Mouse (Mus musculus) MEL (cell line): ENCODE data around the gene Ifrd1. TPM values are rescaled to one million over a fixed set of nuclear protein-coding genes. Genes with fewer than 3 reads are reported as not detected.

Experiments
- DNase-seq: peaks from one replicate; pipeline ENCODE4 v3.0.0; 2011; ENCODE audit warnings: low read depth, low spot score
- H3K27ac ChIP-seq: 2 replicates; pipeline ENCODE4 v1.5.1; 2012; ENCODE audit warnings: low read depth, mild to moderate bottlenecking, control low read depth, low read length, moderate library complexity; ENCODE audit not compliant: control insufficient read depth
- H3K27me3 ChIP-seq, 2 experiments: fragments of 150-350 bp in 1 of 2; sonication (generic) in 1 of 2; 2 replicates each; pipeline ENCODE4 v1.6.1; 2012; ENCODE audit warnings: low read length in 2 of 2, mild to moderate bottlenecking in 2 of 2, improper control_type of control experiment in 1 of 2, moderate library complexity in 1 of 2; ENCODE audit not compliant: insufficient read depth in 2 of 2, control insufficient read depth in 1 of 2
- H3K36me3 ChIP-seq, 2 experiments: 2 replicates each; pipeline ENCODE4 v1.6.1; 2012 to 2014; ENCODE audit warnings: low read length in 2 of 2, improper control_type of control experiment in 1 of 2, inconsistent platforms in 1 of 2, mild to moderate bottlenecking in 1 of 2; ENCODE audit not compliant: insufficient read depth in 2 of 2, control insufficient read depth in 1 of 2
- H3K4me1 ChIP-seq, 2 experiments: fragments of 150-350 bp in 1 of 2; sonication (generic) in 1 of 2; 2 replicates each; pipeline ENCODE4 v1.6.1; 2012; ENCODE audit warnings: low read length in 2 of 2, improper control_type of control experiment in 1 of 2, mild to moderate bottlenecking in 1 of 2; ENCODE audit not compliant: insufficient read depth in 2 of 2, control insufficient read depth in 1 of 2
- H3K4me3 ChIP-seq, 2 experiments: fragments of 150-350 bp in 1 of 2; sonication (generic) in 1 of 2; 2 replicates each; pipeline ENCODE4 v1.5.1; 2012; ENCODE audit warnings: low read depth in 2 of 2, low read length in 2 of 2, mild to moderate bottlenecking in 2 of 2, moderate library complexity in 2 of 2, control low read depth in 1 of 2, improper control_type of control experiment in 1 of 2; ENCODE audit not compliant: control insufficient read depth in 1 of 2, insufficient read depth in 1 of 2
- H3K79me2 ChIP-seq: 2 replicates; pipeline ENCODE4 v1.6.1; 2012; ENCODE audit warnings: mild to moderate bottlenecking, low read length, moderate library complexity; ENCODE audit not compliant: control insufficient read depth, poor library complexity, insufficient read depth
- H3K9ac ChIP-seq: 2 replicates; pipeline ENCODE4 v1.6.1; 2012; ENCODE audit warnings: low read depth, mild to moderate bottlenecking, control low read depth, low read length, moderate library complexity; ENCODE audit not compliant: control insufficient read depth, poor library complexity, severe bottlenecking
- H3K9me3 ChIP-seq: fragments of 150-350 bp; sonication (generic); replicated peaks from 2 replicates; pipeline ENCODE4 v1.6.1; 2012; ENCODE audit warnings: mild to moderate bottlenecking, low read length, improper control_type of control experiment, moderate library complexity; ENCODE audit not compliant: insufficient read depth
- CHD2 ChIP-seq: IDR thresholded peaks from 2 replicates; pipeline ENCODE4 v1.6.1; 2011; ENCODE audit warnings: low read length, improper control_type of control experiment
- ELF1 ChIP-seq: IDR thresholded peaks from 2 replicates; pipeline ENCODE4 v1.6.1; 2014; ENCODE audit warnings: low read depth, mild to moderate bottlenecking, inconsistent platforms, low read length, improper control_type of control experiment, moderate library complexity
- GABPA ChIP-seq: IDR thresholded peaks from 2 replicates; pipeline ENCODE4 v1.6.1; 2012; ENCODE audit warnings: low read depth, mild to moderate bottlenecking, inconsistent platforms, low read length, improper control_type of control experiment, moderate library complexity
- KAT2A ChIP-seq: conservative IDR thresholded peaks from 2 replicates; pipeline ENCODE4 v1.6.1; 2012; ENCODE audit warnings: low read depth, low read length, improper control_type of control experiment, inconsistent platforms
- NELFE ChIP-seq: IDR thresholded peaks from 2 replicates; pipeline ENCODE4 v1.6.1; 2011; ENCODE audit warnings: low read depth, low read length, improper control_type of control experiment
- POLR2A ChIP-seq, 2 experiments: IDR thresholded peaks; 2 replicates each; pipeline ENCODE4 v1.6.1; 2011 to 2012; ENCODE audit warnings: low read length in 2 of 2, mild to moderate bottlenecking in 2 of 2, control low read depth in 1 of 2, improper control_type of control experiment in 1 of 2, low read depth in 1 of 2, moderate library complexity in 1 of 2; ENCODE audit not compliant: control insufficient read depth in 1 of 2, insufficient read depth in 1 of 2, poor library complexity in 1 of 2
- POLR2AphosphoS2 ChIP-seq: IDR thresholded peaks from 2 replicates; pipeline ENCODE4 v1.6.1; 2011; ENCODE audit warnings: low read length, improper control_type of control experiment
- POLR2AphosphoS5 ChIP-seq: IDR thresholded peaks from 2 replicates; pipeline ENCODE4 v1.6.1; 2012; ENCODE audit warnings: low read depth, borderline replicate concordance, mild to moderate bottlenecking, inconsistent platforms, low read length, moderate library complexity, mixed read lengths
- RAD21 ChIP-seq: IDR thresholded peaks from 2 replicates; pipeline ENCODE4 v1.6.1; 2011; ENCODE audit warnings: mild to moderate bottlenecking, low read depth, low read length, improper control_type of control experiment
- SMC3 ChIP-seq: IDR thresholded peaks from 2 replicates; pipeline ENCODE4 v1.6.1; 2011; ENCODE audit warnings: low read depth, low read length, improper control_type of control experiment
- TCF12 ChIP-seq: IDR thresholded peaks from 2 replicates; pipeline ENCODE4 v1.6.1; 2014; ENCODE audit warnings: low read depth, mild to moderate bottlenecking, inconsistent platforms, low read length, improper control_type of control experiment, moderate library complexity
- UBTF ChIP-seq: IDR thresholded peaks from 2 replicates; pipeline ENCODE4 v1.6.1; 2012; ENCODE audit warnings: low read depth, mild to moderate bottlenecking, inconsistent platforms, low read length, improper control_type of control experiment, moderate library complexity, borderline replicate concordance; ENCODE audit not compliant: insufficient read depth
- ZC3H11A ChIP-seq: IDR thresholded peaks from 2 replicates; pipeline ENCODE4 v1.6.1; 2012; ENCODE audit warnings: low read depth, mild to moderate bottlenecking, inconsistent platforms, low read length, improper control_type of control experiment
- ZNF384 ChIP-seq: IDR thresholded peaks from 2 replicates; pipeline ENCODE4 v1.6.1; 2012; ENCODE audit warnings: low read depth, mild to moderate bottlenecking, inconsistent platforms, low read length, improper control_type of control experiment
- polyA plus RNA-seq, 2 experiments: library from polyadenylated mRNA; stranded (reverse) in 1 of 2; unstranded in 1 of 2; fragments of >175 nt in 1 of 2; fragments of >200 nt in 1 of 2; gene quantifications; 2 replicates each; pipeline versions ENCODE4 v1.2.1 to v1.2.4; 2012; ENCODE audit warnings: low replicate concordance in 2 of 2, low read depth in 1 of 2; ENCODE audit not compliant: insufficient read length in 2 of 2, insufficient read depth in 1 of 2, missing spikeins in 1 of 2
- total RNA-seq: library from RNA; depleted of rRNA; stranded (reverse); fragments of 300-350 nt; gene quantifications from 2 replicates; pipeline ENCODE4 v1.2.3, GENCODE M21; 2012

The Ifrd1 gene
- total and polyA plus RNA-seq, 3 experiments, result 161 to 167 TPM; not detected in 1

DNA sequence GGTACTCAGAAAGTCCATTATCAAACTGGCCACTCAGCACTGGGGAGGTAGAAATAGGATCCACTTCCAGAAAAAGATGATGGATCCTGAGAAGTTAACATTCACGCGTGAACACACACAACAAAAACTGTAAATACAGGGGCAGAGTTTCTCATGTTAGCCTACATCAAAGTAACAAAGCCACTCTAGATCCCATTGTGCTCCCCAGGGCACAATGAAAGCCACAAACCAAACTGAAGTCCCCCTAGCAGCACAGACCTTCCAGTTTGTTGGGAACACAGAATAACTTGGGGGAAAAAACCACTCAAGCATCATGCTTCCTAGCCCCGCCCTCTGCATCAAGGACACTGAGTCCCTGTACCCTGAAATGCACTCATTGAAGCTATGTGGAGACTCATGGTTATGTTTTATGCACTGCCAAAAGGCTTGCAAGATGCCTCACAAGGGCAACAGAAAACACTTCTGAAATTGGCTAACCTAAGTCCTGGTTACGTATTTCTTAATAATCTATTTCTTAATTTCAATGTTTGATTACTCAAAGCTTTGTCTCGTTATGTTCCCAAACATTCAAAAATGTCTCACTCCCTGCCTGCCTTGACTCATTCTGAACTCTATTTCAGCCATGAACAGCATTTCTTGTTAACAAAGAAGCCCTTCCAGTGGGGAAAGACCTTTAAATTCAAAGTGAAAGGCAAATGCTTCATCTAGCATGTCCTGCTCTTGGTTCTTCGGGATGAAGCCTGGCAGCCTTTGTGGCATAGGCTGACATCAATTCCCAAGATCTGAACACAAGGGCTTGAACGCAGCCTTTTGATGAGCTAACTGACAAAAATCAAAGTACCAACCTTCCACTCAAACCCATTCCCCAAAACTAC lies 45.9 kb downstream of the Ifrd1 start:
- Histone ChIP-seq H3K27me3 (no peaks in the 10 kb centered on the region), H3K36me3 (peaks cover 2 to 22% of the 10 kb centered on the region in 2 experiments), H3K27ac (no peak overlapping the region), H3K79me2 (no peaks in the 10 kb centered on the region), H3K4me3 (no peak overlapping the region), H3K9me3 (no peaks in the 10 kb centered on the region), H3K4me1 (no peaks in the 10 kb centered on the region), H3K9ac (no peak overlapping the region)
- no peak for TF ChIP-seq ELF1
- TF ChIP-seq UBTF, result no peak
- TF ChIP-seq TCF12, result no peak
- no peak for TF ChIP-seq RAD21
- no peak for TF ChIP-seq KAT2A
- 0 out of 4 replicates have a peak, but pooled peaks of 1 of the 2 experiments have one; percentile 12 for TF ChIP-seq POLR2A (IDR thresholded peaks at IDR 0.05; ENCODE audit: control insufficient read depth in 1 of 2, insufficient read depth in 1 of 2, low read depth in 1 of 2, low read length in 2 of 2, poor library complexity in 1 of 2)
- no peak for TF ChIP-seq ZNF384
- DNase-seq, result no peak

DNA sequence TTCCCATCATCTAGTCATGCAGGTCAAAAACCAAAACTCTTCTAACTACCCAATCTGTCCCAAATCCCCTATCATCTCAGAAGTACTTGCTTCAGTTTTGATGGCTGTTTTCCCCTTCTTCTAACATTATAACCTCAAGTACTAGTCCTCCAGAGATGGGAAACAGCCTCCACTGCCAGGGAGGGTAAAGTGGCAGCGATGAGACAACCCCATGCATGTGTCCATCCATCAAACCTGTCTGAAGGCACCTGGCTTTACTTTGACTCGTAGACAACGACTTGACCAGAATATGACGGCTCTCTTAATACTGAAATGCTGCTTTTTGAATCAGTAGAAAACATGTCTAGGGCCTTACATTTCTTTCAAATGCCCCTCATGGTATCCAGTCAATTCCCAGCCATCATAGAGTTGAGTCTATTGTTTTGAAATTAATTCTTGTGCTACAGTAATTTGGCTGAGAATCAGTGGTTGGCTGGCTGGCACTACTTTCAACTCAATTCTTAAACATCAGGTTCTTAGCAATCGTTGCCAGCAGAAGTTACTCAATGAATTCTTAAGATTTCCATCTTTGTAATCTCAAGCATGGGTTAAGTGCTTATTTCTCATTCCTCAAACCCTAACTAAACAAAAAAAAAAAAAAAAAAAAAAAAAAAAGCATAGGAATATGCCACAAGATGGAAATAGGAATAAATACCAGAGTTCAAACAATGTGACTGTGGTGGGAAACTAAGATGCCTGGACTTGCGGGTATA lies 47.6 kb downstream of the Ifrd1 start:
- Histone ChIP-seq H3K4me1 (no peaks in the 10 kb centered on the region), H3K79me2 (no peaks in the 10 kb centered on the region), H3K9ac (no peak overlapping the region), H3K36me3 (peaks cover 2 to 17% of the 10 kb centered on the region in 2 experiments), H3K4me3 (no peak overlapping the region), H3K27me3 (no peaks in the 10 kb centered on the region), H3K27ac (no peak overlapping the region), H3K9me3 (no peaks in the 10 kb centered on the region)
- TF ChIP-seq POLR2AphosphoS2 (no peak; the same call in 1 of the 2 replicates), GABPA (no peak), RAD21 (no peak), SMC3 (no peak), ZC3H11A (no peak), ELF1 (no peak), POLR2A (IDR thresholded peaks at IDR 0.05; ENCODE audit: control insufficient read depth in 1 of 2, insufficient read depth in 1 of 2, low read depth in 1 of 2, low read length in 2 of 2, poor library complexity in 1 of 2) (no peak), CHD2 (no peak), TCF12 (no peak), NELFE (no peak), POLR2AphosphoS5 (no peak), ZNF384 (no peak; the same call in 1 of the 2 replicates)
- DNase-seq, result no peak
